Mouse (Mus musculus): ENCODE data around the gene Rbm48. TPM values are rescaled to one million over a fixed set of nuclear protein-coding genes. Genes with fewer than 3 reads are reported as not detected.
A peak's percentile ranks its signal among the peaks of the same experiment; 100 is the strongest.

Rbm48 gene
- polyA plus RNA-seq, 1 experiment = 2.3 TPM

DNA sequence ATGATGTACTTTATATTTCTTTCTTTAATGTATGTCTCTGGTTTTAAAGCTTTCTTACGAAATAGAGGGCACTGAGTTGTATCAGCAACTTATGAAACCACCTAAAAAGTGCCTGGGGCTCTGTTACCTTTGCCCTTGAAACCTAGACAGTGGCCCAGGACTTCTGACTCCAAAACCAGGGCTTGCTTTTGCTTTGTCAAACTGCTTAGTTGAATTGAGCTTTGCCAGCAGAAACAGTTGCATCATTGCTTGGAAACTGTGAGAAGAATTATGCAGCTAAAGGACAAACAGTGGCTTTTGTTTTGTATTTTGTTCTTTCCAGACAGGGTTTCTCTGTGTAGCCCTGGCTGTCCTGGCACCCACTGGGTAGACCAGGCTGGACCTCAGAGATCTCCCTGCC lies 3.9 kb upstream of the Rbm48 start:
- H3K4me3 ChIP-seq (ENCODE audit: low read depth, low read length) = no peak overlapping the region
- WGBS = 89% methylated on average over 1 of the region's 1 CpGs
- no peak overlapping the region for H3K27ac ChIP-seq (ENCODE audit: insufficient read depth, low read depth, low read length)

DNA sequence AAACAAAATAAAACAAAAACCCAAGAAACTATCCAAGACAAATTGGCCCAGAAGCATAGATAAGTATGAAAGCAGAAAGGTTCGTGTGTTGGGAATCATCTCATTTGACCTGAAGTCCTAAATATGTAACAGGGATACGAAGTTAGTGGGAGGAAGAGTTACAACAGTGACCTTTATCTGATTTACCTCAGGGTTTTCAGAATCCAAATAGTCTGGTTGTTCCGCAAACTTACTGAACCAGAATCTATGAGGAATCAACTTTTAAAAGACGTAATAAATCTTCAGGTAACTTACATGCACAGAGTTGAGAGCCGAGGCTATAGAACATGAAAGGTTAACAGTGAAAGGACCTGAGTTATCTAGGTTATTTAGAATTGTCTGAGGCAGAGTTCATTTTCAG lies 2.4 kb upstream of the Rbm48 start:
- WGBS = 87% methylated on average over 5 of the region's 5 CpGs
- Histone ChIP-seq H3K27me3 (ENCODE audit: control insufficient read depth, insufficient read depth, low read length) (no peaks in the 10 kb centered on the region), H3K27ac (ENCODE audit: insufficient read depth, low read depth, low read length) (no peak overlapping the region), H3K4me3 (ENCODE audit: low read depth, low read length) (no peak overlapping the region), H3K4me1 (ENCODE audit: control insufficient read depth, insufficient read depth, insufficient read length, low read length) (no peaks in the 10 kb centered on the region), H3K36me3 (ENCODE audit: control insufficient read depth, insufficient read depth, low read length) (0 out of 2 replicates have a peak, but pooled peaks cover 3% of the 10 kb centered on the region)
- no peak for TF ChIP-seq POLR2A (IDR thresholded peaks at IDR 0.05; ENCODE audit: low read depth, low read length)
- no peak for TF ChIP-seq CTCF (IDR thresholded peaks at IDR 0.05; ENCODE audit: extremely low read depth, insufficient read length, insufficient replicate concordance, low read depth, low read length)

More for the DNA sequence above, 3.9 kb upstream of the Rbm48 start:
- H3K4me1 ChIP-seq (ENCODE audit: control insufficient read depth, insufficient read depth, insufficient read length, low read length) = no peaks in the 10 kb centered on the region
- H3K27me3 ChIP-seq (ENCODE audit: control insufficient read depth, insufficient read depth, low read length) = no peaks in the 10 kb centered on the region
- H3K36me3 ChIP-seq (ENCODE audit: control insufficient read depth, insufficient read depth, low read length) = peaks cover 6% of the 10 kb centered on the region
- TF ChIP-seq POLR2A (IDR thresholded peaks at IDR 0.05; ENCODE audit: low read depth, low read length) = no peak
- no peak for TF ChIP-seq CTCF (IDR thresholded peaks at IDR 0.05; ENCODE audit: extremely low read depth, insufficient read length, insufficient replicate concordance, low read depth, low read length)

DNA sequence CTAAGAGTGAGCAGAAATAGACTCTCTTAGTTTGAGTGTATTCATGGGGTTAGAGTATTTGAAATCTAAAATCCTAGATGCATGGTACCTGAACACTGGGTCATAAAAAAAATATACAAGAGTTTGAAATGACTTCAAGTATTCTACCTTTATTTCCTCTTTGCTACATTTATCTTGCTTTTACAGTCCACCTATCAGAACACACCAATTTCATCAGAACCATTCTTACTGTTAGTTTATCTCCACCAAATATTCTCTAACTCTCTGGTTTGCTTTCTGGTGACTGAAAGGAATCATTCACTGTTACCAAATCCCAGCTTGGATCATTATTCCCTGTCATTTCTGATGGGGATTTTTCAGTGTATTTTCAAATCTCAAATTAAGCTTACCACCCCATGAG lies 786 bp upstream of the Rbm48 start:
- TF ChIP-seq POLR2A (IDR thresholded peaks at IDR 0.05; ENCODE audit: low read depth, low read length) (no peak), CTCF (IDR thresholded peaks at IDR 0.05; ENCODE audit: extremely low read depth, insufficient read length, insufficient replicate concordance, low read depth, low read length) (no peak)
- Histone ChIP-seq H3K27me3 (ENCODE audit: control insufficient read depth, insufficient read depth, low read length) (no peaks in the 10 kb centered on the region), H3K4me1 (ENCODE audit: control insufficient read depth, insufficient read depth, insufficient read length, low read length) (no peaks in the 10 kb centered on the region), H3K36me3 (ENCODE audit: control insufficient read depth, insufficient read depth, low read length) (0 out of 2 replicates have a peak, but pooled peaks cover 5% of the 10 kb centered on the region), H3K4me3 (ENCODE audit: low read depth, low read length) (no peak overlapping the region), H3K27ac (ENCODE audit: insufficient read depth, low read depth, low read length) (no peak overlapping the region)

DNA sequence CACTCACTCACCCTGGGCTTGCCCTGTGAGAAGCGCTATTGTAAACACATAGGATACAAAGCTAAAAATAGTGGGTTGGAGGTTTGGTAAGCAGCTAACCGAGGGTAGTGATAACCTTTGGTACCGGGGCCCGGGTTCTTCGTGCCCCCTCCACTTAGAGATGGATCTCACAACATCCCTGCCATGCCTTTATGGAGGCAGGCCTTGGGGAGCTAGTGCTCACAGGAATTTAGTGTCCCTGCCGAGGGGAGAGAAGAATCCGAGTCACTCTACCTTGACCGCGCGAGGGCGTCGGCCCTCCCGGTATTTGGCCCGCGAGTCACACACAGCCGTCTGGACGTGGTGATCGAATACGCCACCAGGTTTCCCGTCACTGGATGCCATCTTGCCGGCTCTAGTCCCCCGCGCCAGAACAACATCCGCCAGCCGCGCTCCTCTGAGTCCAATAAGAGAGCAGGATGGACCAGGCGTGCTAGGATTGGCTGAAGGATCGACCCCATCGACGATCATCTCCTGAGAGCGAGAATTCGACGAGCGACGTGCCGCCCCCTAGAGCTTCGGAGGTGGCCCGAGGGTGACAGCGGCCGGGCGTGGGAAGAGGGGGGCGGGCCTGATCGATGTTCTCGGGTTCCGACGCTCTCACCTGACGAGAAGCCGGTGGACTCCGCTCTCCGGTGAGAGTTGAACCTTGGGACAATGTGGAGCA lies 539 bp downstream of the Rbm48 start, which contains the start of gene Pex1:
Pex1 (plus strand) TSS at position 374 of the 706 bp plus-strand sequence.
- under 1% methylated on average over 50 of the region's 50 CpGs for WGBS
- no peaks in the 10 kb centered on the region for H3K27me3 ChIP-seq (ENCODE audit: control insufficient read depth, insufficient read depth, low read length)
- H3K4me3 ChIP-seq (ENCODE audit: low read depth, low read length) = peak within 1 kb of the TSS; percentile 71
- no peaks in the 10 kb centered on the region for H3K4me1 ChIP-seq (ENCODE audit: control insufficient read depth, insufficient read depth, insufficient read length, low read length)
- H3K36me3 ChIP-seq (ENCODE audit: control insufficient read depth, insufficient read depth, low read length) = peaks cover 10% of the 10 kb centered on the region; the same call in 1 of the 2 replicates
- H3K27ac ChIP-seq (ENCODE audit: insufficient read depth, low read depth, low read length) = peak within 1 kb of the TSS; percentile 46
- TF ChIP-seq CTCF (IDR thresholded peaks at IDR 0.05; ENCODE audit: extremely low read depth, insufficient read length, insufficient replicate concordance, low read depth, low read length) (0 out of 2 replicates have a peak, but pooled peaks have one; percentile 11), POLR2A (IDR thresholded peaks at IDR 0.05; ENCODE audit: low read depth, low read length) (peak; percentile 6; the same call in 1 of the 2 replicates)

DNA sequence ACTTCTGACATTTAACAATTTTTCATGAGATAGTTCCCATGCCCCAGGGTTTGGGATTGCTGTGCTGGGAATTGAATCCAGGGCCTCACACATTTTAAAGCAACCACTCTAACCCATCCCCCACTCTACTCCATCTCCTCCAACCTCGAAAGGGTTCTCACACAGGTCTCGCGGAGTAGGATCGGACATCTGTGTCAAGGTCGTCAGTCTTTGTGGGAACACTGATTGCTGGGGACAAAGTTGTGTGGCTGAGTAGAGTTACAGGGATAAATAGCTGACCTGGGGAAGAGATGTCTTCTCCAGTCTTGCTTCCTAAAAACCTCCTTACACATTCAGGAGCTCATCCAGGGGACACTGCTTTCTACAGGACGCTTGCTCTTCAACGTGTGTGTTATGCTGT lies 17.3 kb downstream of the Rbm48 start:
- no peak overlapping the region for H3K4me3 ChIP-seq (ENCODE audit: low read depth, low read length)
- H3K4me1 ChIP-seq (ENCODE audit: control insufficient read depth, insufficient read depth, insufficient read length, low read length) = no peaks in the 10 kb centered on the region
- peaks cover 55% of the 10 kb centered on the region for H3K36me3 ChIP-seq (ENCODE audit: control insufficient read depth, insufficient read depth, low read length)
- H3K27ac ChIP-seq (ENCODE audit: insufficient read depth, low read depth, low read length) = no peak overlapping the region
- H3K27me3 ChIP-seq (ENCODE audit: control insufficient read depth, insufficient read depth, low read length) = no peaks in the 10 kb centered on the region
- 91% methylated on average over 7 of the region's 7 CpGs for WGBS
- TF ChIP-seq CTCF (IDR thresholded peaks at IDR 0.05; ENCODE audit: extremely low read depth, insufficient read length, insufficient replicate concordance, low read depth, low read length) (no peak), POLR2A (IDR thresholded peaks at IDR 0.05; ENCODE audit: low read depth, low read length) (no peak)

DNA sequence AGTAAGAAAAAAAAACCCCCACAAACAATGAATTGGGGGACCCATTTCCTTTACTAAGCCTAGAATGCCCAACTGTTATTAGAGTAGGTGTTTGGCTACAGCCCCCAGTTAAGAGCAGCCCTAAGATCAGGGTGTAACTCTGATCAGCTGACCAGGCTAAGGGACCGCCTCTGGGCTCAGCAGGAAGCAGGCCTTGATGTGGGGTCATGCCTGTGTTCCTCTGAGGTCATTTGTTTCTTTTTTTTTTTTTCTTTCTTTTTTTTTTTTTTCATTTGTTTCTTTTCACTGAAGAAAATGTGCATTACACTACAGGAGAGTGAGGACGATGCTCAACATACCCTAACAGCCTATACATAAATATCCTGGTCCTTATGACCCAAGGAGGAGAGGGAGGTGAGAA lies 18.4 kb downstream of the Rbm48 start:
- no peak overlapping the region for H3K4me3 ChIP-seq (ENCODE audit: low read depth, low read length)
- no peaks in the 10 kb centered on the region for H3K4me1 ChIP-seq (ENCODE audit: control insufficient read depth, insufficient read depth, insufficient read length, low read length)
- H3K27ac ChIP-seq (ENCODE audit: insufficient read depth, low read depth, low read length) = no peak overlapping the region
- peaks cover 59% of the 10 kb centered on the region for H3K36me3 ChIP-seq (ENCODE audit: control insufficient read depth, insufficient read depth, low read length)
- no peaks in the 10 kb centered on the region for H3K27me3 ChIP-seq (ENCODE audit: control insufficient read depth, insufficient read depth, low read length)
- TF ChIP-seq CTCF (IDR thresholded peaks at IDR 0.05; ENCODE audit: extremely low read depth, insufficient read length, insufficient replicate concordance, low read depth, low read length) = no peak
- no peak for TF ChIP-seq POLR2A (IDR thresholded peaks at IDR 0.05; ENCODE audit: low read depth, low read length)
- 92% methylated on average over 2 of the region's 2 CpGs for WGBS

DNA sequence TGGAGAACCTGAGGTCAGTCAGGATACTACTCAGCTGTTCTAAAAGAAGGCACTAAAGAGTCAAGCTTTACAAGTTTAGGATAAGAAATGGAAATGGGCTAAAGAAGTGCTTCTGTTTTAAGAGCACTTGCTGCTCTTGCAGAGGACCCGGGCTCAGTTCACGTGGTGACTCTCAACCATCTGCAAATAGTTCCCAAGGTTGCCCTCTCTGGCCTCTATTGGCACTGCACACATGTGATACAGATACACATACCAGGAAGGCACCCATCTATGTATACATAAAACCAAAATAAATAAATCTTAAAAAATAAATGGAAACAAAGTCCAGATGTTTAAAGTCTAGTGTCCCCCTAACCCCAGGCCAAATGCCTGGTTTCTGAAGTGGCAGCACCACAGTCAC lies 21.6 kb downstream of the Rbm48 start:
- Histone ChIP-seq H3K27ac (ENCODE audit: insufficient read depth, low read depth, low read length) (no peak overlapping the region), H3K4me1 (ENCODE audit: control insufficient read depth, insufficient read depth, insufficient read length, low read length) (no peaks in the 10 kb centered on the region), H3K27me3 (ENCODE audit: control insufficient read depth, insufficient read depth, low read length) (no peaks in the 10 kb centered on the region), H3K4me3 (ENCODE audit: low read depth, low read length) (no peak overlapping the region), H3K36me3 (ENCODE audit: control insufficient read depth, insufficient read depth, low read length) (peaks cover 64% of the 10 kb centered on the region)
- TF ChIP-seq POLR2A (IDR thresholded peaks at IDR 0.05; ENCODE audit: low read depth, low read length) = no peak
- no peak for TF ChIP-seq CTCF (IDR thresholded peaks at IDR 0.05; ENCODE audit: extremely low read depth, insufficient read length, insufficient replicate concordance, low read depth, low read length)
- WGBS = 96% methylated on average over 2 of the region's 2 CpGs

Measured in small intestine, adult 2 months (tissue).